Mouse (Mus musculus): Measurements from ENCODE around the gene Kcnj15. TPM values are rescaled to one million over a fixed set of nuclear protein-coding genes. Genes with fewer than 3 reads are reported as not detected.

Gene Kcnj15
- polyA plus RNA-seq, 1 experiment from 2014 or later = 0.26 TPM

GRCm38 (mm10) chr16:95221051-95221450 is 36.3 kb upstream of the Kcnj15 start:
- H3K36me3 ChIP-seq (ENCODE audit: control insufficient read depth, insufficient read depth, low read length) = no peaks in the 10 kb centered on the region
- no peak overlapping the region for H3K27ac ChIP-seq (ENCODE audit: low read length)
- no peaks in the 10 kb centered on the region for H3K9me3 ChIP-seq (ENCODE audit: control insufficient read depth, low read length)
- no peak overlapping the region for H3K4me3 ChIP-seq (ENCODE audit: low read length)
- H3K27me3 ChIP-seq (replicated peaks; ENCODE audit: control insufficient read depth, insufficient read depth, low read length) = no peaks in the 10 kb centered on the region
- 44% methylated on average over 4 of the region's 4 CpGs for WGBS
- no peak overlapping the region for H3K4me2 ChIP-seq (ENCODE audit: low read depth, low read length)
- no peak overlapping the region for H3K9ac ChIP-seq (ENCODE audit: low read depth, low read length)
- ATAC-seq = peak; percentile 79; the same call in 1 of the 2 replicates
- H3K4me1 ChIP-seq (ENCODE audit: control insufficient read depth, insufficient read depth, low read length) = no peaks in the 10 kb centered on the region

DNA sequence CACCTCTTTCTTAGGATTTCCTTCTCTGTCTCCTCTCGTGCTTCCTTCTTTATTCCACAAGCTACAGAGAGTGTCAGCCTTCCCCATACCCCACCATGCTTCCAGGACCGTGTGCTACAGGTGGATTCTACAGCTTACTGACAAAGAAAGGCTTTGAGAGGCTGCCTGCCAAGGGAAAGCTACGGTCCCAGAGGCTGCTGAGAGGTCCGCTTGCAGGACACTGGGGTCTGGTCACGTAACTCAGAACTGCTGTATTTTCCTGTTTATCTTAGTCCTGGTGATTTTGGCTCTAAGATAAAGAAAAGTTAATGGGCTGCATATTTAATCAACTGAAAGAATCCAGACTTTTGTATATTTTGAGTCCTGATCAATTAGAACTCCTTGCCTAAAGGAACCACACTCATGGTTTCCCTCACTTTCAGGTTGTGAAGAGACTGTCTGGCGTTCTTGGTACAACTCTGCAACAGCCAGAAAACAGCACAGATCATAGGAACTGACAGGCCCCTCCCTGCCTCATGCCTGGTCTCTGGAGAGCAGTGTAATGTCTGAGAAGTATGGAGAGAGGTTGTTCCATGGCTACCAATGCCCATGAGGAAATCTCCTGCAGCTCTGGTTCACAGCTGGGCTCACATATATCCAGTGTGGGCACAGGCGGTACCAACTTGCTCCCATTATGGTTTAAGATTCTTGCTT is 35.2 kb upstream of the Kcnj15 start:
- 43% methylated on average over 7 of the region's 7 CpGs for WGBS
- H3K4me2 ChIP-seq (ENCODE audit: low read depth, low read length) = no peak overlapping the region

GRCm38 (mm10) chr16:95223435-95223834 is 33.9 kb upstream of the Kcnj15 start:
- Histone ChIP-seq H3K27me3 (replicated peaks; ENCODE audit: control insufficient read depth, insufficient read depth, low read length) (no peaks in the 10 kb centered on the region), H3K27ac (ENCODE audit: low read length) (no peak overlapping the region), H3K4me3 (ENCODE audit: low read length) (no peak overlapping the region), H3K9me3 (ENCODE audit: control insufficient read depth, low read length) (no peaks in the 10 kb centered on the region), H3K9ac (ENCODE audit: low read depth, low read length) (no peak overlapping the region), H3K4me1 (ENCODE audit: control insufficient read depth, insufficient read depth, low read length) (no peaks in the 10 kb centered on the region), H3K36me3 (ENCODE audit: control insufficient read depth, insufficient read depth, low read length) (no peaks in the 10 kb centered on the region), H3K4me2 (ENCODE audit: low read depth, low read length) (no peak overlapping the region)
- no peak for ATAC-seq
- WGBS = 73% methylated on average over 8 of the region's 8 CpGs

More for the DNA sequence above, 35.2 kb upstream of the Kcnj15 start:
- Histone ChIP-seq H3K36me3 (ENCODE audit: control insufficient read depth, insufficient read depth, low read length) (no peaks in the 10 kb centered on the region), H3K27me3 (replicated peaks; ENCODE audit: control insufficient read depth, insufficient read depth, low read length) (no peaks in the 10 kb centered on the region), H3K4me3 (ENCODE audit: low read length) (no peak overlapping the region), H3K9me3 (ENCODE audit: control insufficient read depth, low read length) (no peaks in the 10 kb centered on the region), H3K27ac (ENCODE audit: low read length) (no peak overlapping the region), H3K4me1 (ENCODE audit: control insufficient read depth, insufficient read depth, low read length) (no peaks in the 10 kb centered on the region), H3K9ac (ENCODE audit: low read depth, low read length) (no peak overlapping the region)
- 0 out of 2 replicates have a peak, but pooled peaks have one; percentile 48 for ATAC-seq

GRCm38 (mm10) chr16:95225285-95225684 is 32.1 kb upstream of the Kcnj15 start:
- H3K27ac ChIP-seq (ENCODE audit: low read length) = no peak overlapping the region
- H3K36me3 ChIP-seq (ENCODE audit: control insufficient read depth, insufficient read depth, low read length) = no peaks in the 10 kb centered on the region
- no peak overlapping the region for H3K9ac ChIP-seq (ENCODE audit: low read depth, low read length)
- H3K4me3 ChIP-seq (ENCODE audit: low read length) = no peak overlapping the region
- H3K9me3 ChIP-seq (ENCODE audit: control insufficient read depth, low read length) = no peaks in the 10 kb centered on the region
- H3K4me1 ChIP-seq (ENCODE audit: control insufficient read depth, insufficient read depth, low read length) = no peaks in the 10 kb centered on the region
- H3K27me3 ChIP-seq (replicated peaks; ENCODE audit: control insufficient read depth, insufficient read depth, low read length) = no peaks in the 10 kb centered on the region
- WGBS = 62% methylated on average over 7 of the region's 7 CpGs
- ATAC-seq = no peak
- no peak overlapping the region for H3K4me2 ChIP-seq (ENCODE audit: low read depth, low read length)

DNA sequence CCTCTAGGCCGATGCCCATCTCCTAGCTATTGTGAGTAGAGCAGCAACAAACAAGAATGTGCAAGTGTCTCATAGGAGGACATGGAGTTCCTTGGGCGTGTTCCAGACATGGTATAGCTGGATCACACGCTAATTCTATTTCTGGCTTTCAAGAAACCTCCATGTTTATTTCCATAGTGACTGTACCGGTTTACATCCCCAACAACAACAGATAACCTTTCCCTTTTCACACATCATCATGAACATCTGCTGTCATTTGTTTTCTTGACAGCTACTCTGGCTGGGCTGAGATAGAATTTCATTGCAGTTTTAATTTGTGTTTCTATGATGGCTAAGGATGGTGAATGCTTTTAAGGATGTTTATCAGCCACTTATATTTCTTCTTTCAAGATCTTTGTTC is 25.6 kb upstream of the Kcnj15 start:
- Histone ChIP-seq H3K27me3 (replicated peaks; ENCODE audit: control insufficient read depth, insufficient read depth, low read length) (no peaks in the 10 kb centered on the region), H3K4me3 (ENCODE audit: low read length) (no peak overlapping the region), H3K4me1 (ENCODE audit: control insufficient read depth, insufficient read depth, low read length) (no peaks in the 10 kb centered on the region), H3K4me2 (ENCODE audit: low read depth, low read length) (no peak overlapping the region), H3K9ac (ENCODE audit: low read depth, low read length) (no peak overlapping the region), H3K27ac (ENCODE audit: low read length) (no peak overlapping the region), H3K9me3 (ENCODE audit: control insufficient read depth, low read length) (no peaks in the 10 kb centered on the region), H3K36me3 (ENCODE audit: control insufficient read depth, insufficient read depth, low read length) (no peaks in the 10 kb centered on the region)
- 77% methylated on average over 4 of the region's 4 CpGs for WGBS
- no peak for ATAC-seq

- no peaks in the 10 kb centered on the region for H3K9me3 ChIP-seq (ENCODE audit: control insufficient read depth, low read length)
- H3K4me2 ChIP-seq (ENCODE audit: low read depth, low read length) = no peak overlapping the region
- 67% methylated on average over 2 of the region's 2 CpGs for WGBS
- H3K9ac ChIP-seq (ENCODE audit: low read depth, low read length) = no peak overlapping the region
- H3K4me1 ChIP-seq (ENCODE audit: control insufficient read depth, insufficient read depth, low read length) = no peaks in the 10 kb centered on the region
- no peak overlapping the region for H3K27ac ChIP-seq (ENCODE audit: low read length)
- H3K27me3 ChIP-seq (replicated peaks; ENCODE audit: control insufficient read depth, insufficient read depth, low read length) = no peaks in the 10 kb centered on the region
- no peaks in the 10 kb centered on the region for H3K36me3 ChIP-seq (ENCODE audit: control insufficient read depth, insufficient read depth, low read length)
- ATAC-seq = no peak
- H3K4me3 ChIP-seq (ENCODE audit: low read length) = no peak overlapping the region
Measured at GRCm38 (mm10) chr16:95234891-95235548, 22.3 kb upstream of the Kcnj15 start.

GRCm38 (mm10) chr16:95239209-95239925 is 18.0 kb upstream of the Kcnj15 start:
- H3K36me3 ChIP-seq (ENCODE audit: control insufficient read depth, insufficient read depth, low read length) = no peaks in the 10 kb centered on the region
- no peaks in the 10 kb centered on the region for H3K9me3 ChIP-seq (ENCODE audit: control insufficient read depth, low read length)
- H3K4me2 ChIP-seq (ENCODE audit: low read depth, low read length) = no peak overlapping the region
- H3K27ac ChIP-seq (ENCODE audit: low read length) = no peak overlapping the region
- WGBS = 75% methylated on average over 7 of the region's 7 CpGs
- no peaks in the 10 kb centered on the region for H3K4me1 ChIP-seq (ENCODE audit: control insufficient read depth, insufficient read depth, low read length)
- no peak for ATAC-seq
- no peak overlapping the region for H3K9ac ChIP-seq (ENCODE audit: low read depth, low read length)
- H3K27me3 ChIP-seq (replicated peaks; ENCODE audit: control insufficient read depth, insufficient read depth, low read length) = no peaks in the 10 kb centered on the region
- no peak overlapping the region for H3K4me3 ChIP-seq (ENCODE audit: low read length)

- H3K4me1 ChIP-seq (ENCODE audit: control insufficient read depth, insufficient read depth, low read length) = no peaks in the 10 kb centered on the region
- no peak for ATAC-seq
- H3K27me3 ChIP-seq (replicated peaks; ENCODE audit: control insufficient read depth, insufficient read depth, low read length) = no peaks in the 10 kb centered on the region
- H3K27ac ChIP-seq (ENCODE audit: low read length) = no peak overlapping the region
- no peak overlapping the region for H3K4me2 ChIP-seq (ENCODE audit: low read depth, low read length)
- H3K4me3 ChIP-seq (ENCODE audit: low read length) = no peak overlapping the region
- H3K36me3 ChIP-seq (ENCODE audit: control insufficient read depth, insufficient read depth, low read length) = no peaks in the 10 kb centered on the region
- 38% methylated on average over 5 of the region's 5 CpGs for WGBS
- no peaks in the 10 kb centered on the region for H3K9me3 ChIP-seq (ENCODE audit: control insufficient read depth, low read length)
- no peak overlapping the region for H3K9ac ChIP-seq (ENCODE audit: low read depth, low read length)
Measured at GRCm38 (mm10) chr16:95240688-95241087, 16.7 kb upstream of the Kcnj15 start.

DNA sequence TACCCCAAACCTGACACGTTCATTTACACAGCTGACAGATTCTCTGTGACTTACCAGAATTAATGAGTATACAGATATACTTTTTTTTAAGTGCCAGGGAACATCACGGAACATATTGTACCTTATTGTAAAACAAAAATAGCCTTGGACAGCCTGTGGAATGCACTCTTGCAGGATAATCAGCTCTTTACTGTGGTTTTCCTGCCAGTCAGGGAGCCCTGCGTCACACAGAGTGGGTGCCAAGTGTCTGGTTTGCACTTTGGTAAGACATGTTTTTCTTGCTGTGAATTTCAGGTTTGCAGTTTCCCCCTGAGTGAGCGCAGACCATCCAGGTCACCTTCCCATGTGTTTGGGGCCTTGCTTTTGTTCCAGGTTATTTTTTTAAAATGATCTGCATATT is 15.8 kb upstream of the Kcnj15 start:
- no peak overlapping the region for H3K4me3 ChIP-seq (ENCODE audit: low read length)
- no peak overlapping the region for H3K27ac ChIP-seq (ENCODE audit: low read length)
- no peak overlapping the region for H3K9ac ChIP-seq (ENCODE audit: low read depth, low read length)
- H3K27me3 ChIP-seq (replicated peaks; ENCODE audit: control insufficient read depth, insufficient read depth, low read length) = no peaks in the 10 kb centered on the region
- H3K36me3 ChIP-seq (ENCODE audit: control insufficient read depth, insufficient read depth, low read length) = no peaks in the 10 kb centered on the region
- H3K4me2 ChIP-seq (ENCODE audit: low read depth, low read length) = no peak overlapping the region
- ATAC-seq = no peak
- H3K9me3 ChIP-seq (ENCODE audit: control insufficient read depth, low read length) = no peaks in the 10 kb centered on the region
- WGBS = 66% methylated on average over 4 of the region's 4 CpGs
- no peaks in the 10 kb centered on the region for H3K4me1 ChIP-seq (ENCODE audit: control insufficient read depth, insufficient read depth, low read length)
